Mouse (Mus musculus) T-helper 17 cell (primary cell): ENCODE results near the gene Madcam1.

Experiments used
- in situ Hi-C, 2 experiments: fragments of 300-600 bp; cut with MboI, MseI; formaldehyde crosslinking; loops; 1 replicate in 1 of 2; 2 replicates in 1 of 2; pipeline ENCODE4 v1.15.1; 2025; ENCODE audit warnings: high pct_unique_total_duplicates in 2 of 2

Gene Madcam1

GRCm38 (mm10) chr10:79666493-79666892, 2.1 kb downstream of the Madcam1 start:
- in situ Hi-C loops, result no loop called here

- in situ Hi-C loops, result no loop called here
These were observed 3.7 kb downstream of the Madcam1 start for GRCm38 (mm10) chr10:79668076-79668475.

- in situ Hi-C loops, result no loop called here
These were observed 4.6 kb downstream of the Madcam1 start, which contains the start of gene Tpgs1 for GRCm38 (mm10) chr10:79668771-79669575. Tpgs1 (plus strand) TSS chr10:79669369.

GRCm38 (mm10) chr10:79669576-79670057, 5.3 kb downstream of the Madcam1 start:
- in situ Hi-C loops, result loop anchor here (10.0 kb wide), 2 partner anchors 1095 to 1205 kb away; partner anchors contain the start of genes Ilvbl (in 1 of the 2) and Pdxk (in 1 of the 2)

- in situ Hi-C loops, result loop anchor here (10.0 kb wide), 2 partner anchors 1095 to 1205 kb away; partner anchors contain the start of genes Ilvbl (in 1 of the 2) and Pdxk (in 1 of the 2)
These were observed 5.9 kb downstream of the Madcam1 start for GRCm38 (mm10) chr10:79670071-79670888.

- in situ Hi-C loops, result loop anchor here (10.0 kb wide), 2 partner anchors 1097 to 1207 kb away; partner anchors contain the start of genes Ilvbl (in 1 of the 2) and Pdxk (in 1 of the 2)
These were observed 7.2 kb downstream of the Madcam1 start for GRCm38 (mm10) chr10:79671396-79672087.

- in situ Hi-C loops, result loop anchor here (10.0 kb wide), 2 partner anchors 1097 to 1207 kb away; partner anchors contain the start of genes Ilvbl (in 1 of the 2) and Pdxk (in 1 of the 2)
These were observed 7.7 kb downstream of the Madcam1 start for GRCm38 (mm10) chr10:79672088-79672455.

GRCm38 (mm10) chr10:79673054-79673453, 8.7 kb downstream of the Madcam1 start:
- in situ Hi-C loops, result loop anchor here (10.0 kb wide), 2 partner anchors 1098 to 1208 kb away; partner anchors contain the start of genes Ilvbl (in 1 of the 2) and Pdxk (in 1 of the 2)

GRCm38 (mm10) chr10:79675346-79676035, 11.1 kb downstream of the Madcam1 start:
- in situ Hi-C loops, result loop anchor here (10.0 kb wide), 2 partner anchors 1101 to 1211 kb away; partner anchors contain the start of genes Ilvbl (in 1 of the 2) and Pdxk (in 1 of the 2)

- in situ Hi-C loops, result no loop called here
These were observed 16.5 kb downstream of the Madcam1 start for GRCm38 (mm10) chr10:79680606-79681495.

- in situ Hi-C loops, result no loop called here
These were observed 17.4 kb downstream of the Madcam1 start, which contains the start of gene Cdc34 for GRCm38 (mm10) chr10:79681591-79682245. Cdc34 (plus strand) TSS chr10:79682195.

- in situ Hi-C loops, result no loop called here
These were observed 18.2 kb downstream of the Madcam1 start for GRCm38 (mm10) chr10:79682551-79682915.

- in situ Hi-C loops, result no loop called here
These were observed 18.7 kb downstream of the Madcam1 start for GRCm38 (mm10) chr10:79682916-79683582.

- in situ Hi-C loops, result no loop called here
These were observed 19.6 kb downstream of the Madcam1 start for GRCm38 (mm10) chr10:79683726-79684640.

- in situ Hi-C loops, result loop anchor here in 1 of 2 experiments (5.0 kb wide), 1 partner anchor 362 kb away; the partner anchor contains the start of gene Gpx4
These were observed 20.6 kb downstream of the Madcam1 start for GRCm38 (mm10) chr10:79684770-79685600.

GRCm38 (mm10) chr10:79686219-79686618, 21.9 kb downstream of the Madcam1 start:
- in situ Hi-C loops, result loop anchor here in 1 of 2 experiments (5.0 kb wide), 1 partner anchor 361 kb away; the partner anchor contains the start of gene Gpx4
